Mouse (Mus musculus) lung, postnatal 0 days (tissue): Measurements from ENCODE around the gene Rtp1. TPM values are rescaled to one million over a fixed set of nuclear protein-coding genes. Genes with fewer than 3 reads are reported as not detected.

Source experiments
- ATAC-seq: fragments of 200-750 bp; cut with Nextera tagmentation; 2 replicates; pipeline ENCODE4 v1.8.0; 2017; ENCODE audit warnings: moderate library complexity
- DNase-seq: peaks from one replicate; pipeline ENCODE4 v3.0.0-alpha.2; 2016; ENCODE audit warnings: low spot score
- H3K27ac ChIP-seq: fragments of 300-500 bp; sonication (generic); 2 replicates; pipeline ENCODE4 v1.5.1; 2014; ENCODE audit warnings: antibody characterized with exemption, mild to moderate bottlenecking, low read length, mixed read lengths
- H3K27me3 ChIP-seq: fragments of 300-500 bp; sonication (generic); replicated peaks from 2 replicates; pipeline ENCODE4 v1.6.1; 2014; ENCODE audit warnings: low read length, mixed read lengths; ENCODE audit not compliant: insufficient read depth
- H3K36me3 ChIP-seq: fragments of 300-500 bp; sonication (generic); 2 replicates; pipeline ENCODE4 v1.6.1; 2014; ENCODE audit warnings: low read length, mixed read lengths; ENCODE audit not compliant: insufficient read depth
- H3K4me1 ChIP-seq: fragments of 300-500 bp; sonication (generic); 2 replicates; pipeline ENCODE4 v1.6.1; 2014; ENCODE audit warnings: antibody characterized with exemption, low read depth, low read length, mixed read lengths; ENCODE audit not compliant: insufficient read depth
- H3K4me2 ChIP-seq: fragments of 300-500 bp; sonication (generic); replicated peaks from 2 replicates; pipeline ENCODE4 v1.6.1; 2014; ENCODE audit warnings: low read depth, mild to moderate bottlenecking, low read length, moderate library complexity, mixed read lengths
- H3K4me3 ChIP-seq: fragments of 300-500 bp; sonication (generic); 2 replicates; pipeline ENCODE4 v1.5.1; 2014; ENCODE audit warnings: low read depth, low read length
- H3K9ac ChIP-seq: fragments of 300-500 bp; sonication (generic); replicated peaks from 2 replicates; pipeline ENCODE4 v1.6.1; 2014; ENCODE audit warnings: low read depth, mild to moderate bottlenecking
- H3K9me3 ChIP-seq: fragments of 300-500 bp; sonication (generic); 2 replicates; pipeline ENCODE4 v1.6.1; 2016; ENCODE audit warnings: low read length, mixed read lengths
- CTCF ChIP-seq: IDR thresholded peaks from 2 replicates; pipeline ENCODE4 v1.5.1; 2016; ENCODE audit warnings: antibody characterized with exemption, mild to moderate bottlenecking
- EP300 ChIP-seq: IDR thresholded peaks from 2 replicates; pipeline ENCODE4 v1.6.1; 2016; ENCODE audit warnings: antibody characterized with exemption, mild to moderate bottlenecking, control low read depth
- WGBS: fragments of 180-500 bp; shearing (Covaris S2); extraction: QIAGEN DNeasy Blood & Tissue Kit; methylation state at CpG from one replicate; pipeline ENCODE4 v1.1.7; 2014; 5-methylcytosine and 5-hydroxymethylcytosine counted together
- polyA plus RNA-seq: library from polyadenylated mRNA; unstranded; fragments of >200 nt; fragmentation: Nextera tagmentation; extraction: Ambion mirVana; gene quantifications from 2 replicates; pipeline ENCODE4 v1.2.1, GENCODE M21; 2015

Rtp1 gene
- polyA plus RNA-seq, 1 experiment from 2014 or later, result not detected

DNA sequence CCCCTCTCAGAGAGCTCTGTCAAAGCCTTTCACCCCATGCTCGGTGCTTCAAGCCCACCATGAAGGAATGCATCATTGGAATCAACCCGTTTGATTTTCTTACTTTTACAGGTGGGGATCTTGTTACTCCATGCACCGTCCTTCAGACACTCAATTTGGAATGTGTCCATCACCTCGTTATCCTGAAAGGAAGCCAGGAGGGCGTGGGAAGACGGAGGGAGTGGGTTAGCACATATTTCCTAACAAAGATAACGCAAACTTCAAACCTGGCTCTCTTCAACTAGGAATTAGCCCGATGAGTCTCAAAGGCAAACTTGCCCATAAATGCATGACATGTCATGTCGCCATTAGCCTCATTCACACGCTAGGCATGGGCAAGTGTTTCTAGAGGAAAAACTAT lies 54.4 kb downstream of the Rtp1 start:
- Histone ChIP-seq H3K36me3 (no peaks in the 10 kb centered on the region), H3K4me1 (no peaks in the 10 kb centered on the region), H3K4me3 (no peak overlapping the region), H3K27ac (no peak overlapping the region), H3K27me3 (no peaks in the 10 kb centered on the region), H3K9me3 (no peaks in the 10 kb centered on the region), H3K4me2 (no peak overlapping the region), H3K9ac (no peak overlapping the region)
- ATAC-seq (no peak), DNase-seq (no peak)
- 55% methylated on average over 10 of the region's 10 CpGs for WGBS
- TF ChIP-seq CTCF (no peak), EP300 (no peak)

Other genes with a start within 250 kb of the Rtp1 start
- gene St6gal1, start 204.4 kb upstream of the Rtp1 start, polyA plus RNA-seq, result 42.2 and 46.4 TPM in 2 replicates
- gene Rtp4, start 91.2 kb downstream of the Rtp1 start, polyA plus RNA-seq, result 27.8 and 34.8 TPM in 2 replicates
- gene Masp1, start 91.7 kb downstream of the Rtp1 start, polyA plus RNA-seq, result 1.2 and 1.3 TPM in 2 replicates